Mouse (Mus musculus) spleen, postnatal 14 days (tissue): Measurements from ENCODE around the gene Itga6.

Source experiments
- DNase-seq, 2 experiments: peaks; one replicate each; pipeline ENCODE4 v3.0.0; 2021 to 2022; ENCODE audit warnings: low spot score in 2 of 2

Itga6 gene

GRCm38 (mm10) chr2:71730623-71731612 is 14.5 kb upstream of the Itga6 start:
- no peak for DNase-seq

- no peak for DNase-seq
These were observed 10.5 kb upstream of the Itga6 start for GRCm38 (mm10) chr2:71734792-71735392.

GRCm38 (mm10) chr2:71735541-71736159 is 9.8 kb upstream of the Itga6 start:
- DNase-seq, result no peak

- no peak for DNase-seq
These were observed 9.2 kb upstream of the Itga6 start for GRCm38 (mm10) chr2:71736213-71736612.

GRCm38 (mm10) chr2:71739173-71739860 is 6.1 kb upstream of the Itga6 start:
- DNase-seq, result no peak

- DNase-seq, result no peak
These were observed 2.9 kb upstream of the Itga6 start for GRCm38 (mm10) chr2:71742557-71742956.

- no peak for DNase-seq
These were observed 2.0 kb upstream of the Itga6 start for GRCm38 (mm10) chr2:71743377-71743776.

GRCm38 (mm10) chr2:71744320-71744719 is 1.1 kb upstream of the Itga6 start:
- no peak for DNase-seq

- peak in 1 of 2 experiments; percentile 4 for DNase-seq
These were observed 432 bp upstream of the Itga6 start for GRCm38 (mm10) chr2:71744861-71745507.

GRCm38 (mm10) chr2:71748451-71748850 is 3.0 kb downstream of the Itga6 start:
- no peak for DNase-seq

GRCm38 (mm10) chr2:71749367-71750086 is 4.1 kb downstream of the Itga6 start:
- no peak for DNase-seq

- no peak for DNase-seq
These were observed 4.7 kb downstream of the Itga6 start for GRCm38 (mm10) chr2:71750087-71750453.

GRCm38 (mm10) chr2:71751336-71751735 is 5.9 kb downstream of the Itga6 start:
- DNase-seq, result no peak

- DNase-seq, result no peak
These were observed 6.4 kb downstream of the Itga6 start for GRCm38 (mm10) chr2:71751863-71752262.

- DNase-seq, result no peak
These were observed 7.0 kb downstream of the Itga6 start for GRCm38 (mm10) chr2:71752383-71752782.

- no peak for DNase-seq
These were observed 7.7 kb downstream of the Itga6 start for GRCm38 (mm10) chr2:71753161-71753560.

GRCm38 (mm10) chr2:71755748-71756147 is 10.3 kb downstream of the Itga6 start:
- DNase-seq, result no peak

GRCm38 (mm10) chr2:71757098-71757497 is 11.7 kb downstream of the Itga6 start:
- no peak for DNase-seq

- DNase-seq, result no peak
These were observed 13.4 kb downstream of the Itga6 start for GRCm38 (mm10) chr2:71758591-71759531.

- DNase-seq, result no peak
These were observed 14.7 kb downstream of the Itga6 start for GRCm38 (mm10) chr2:71760091-71760490.
